Mouse (Mus musculus) heart, embryonic 14.5 days (tissue): ENCODE results near the gene Isy1. TPM values are rescaled to one million over a fixed set of nuclear protein-coding genes. Genes with fewer than 3 reads are reported as not detected.

Source experiments
- polyA plus RNA-seq: library from polyadenylated mRNA; unstranded; fragments of >200 nt; fragmentation: Nextera tagmentation; extraction: Ambion mirVana; gene quantifications from 2 replicates; pipeline ENCODE4 v1.2.1, GENCODE M21; 2014

Gene Isy1
- polyA plus RNA-seq, 1 experiment from 2014 or later, result 16.5 TPM

Other genes with a start within 250 kb of the Isy1 start
- gene Prokr1, start 248.1 kb downstream of the Isy1 start, polyA plus RNA-seq, result 1.2 and 1.5 TPM in 2 replicates
- 8.4 and 8.7 TPM in 2 replicates for gene Aplf, start 166.6 kb downstream of the Isy1 start, polyA plus RNA-seq
- 0.44 and 0.76 TPM in 2 replicates for gene Efcc1, start 107.9 kb downstream of the Isy1 start, polyA plus RNA-seq
- gene Gp9, start 60.7 kb downstream of the Isy1 start, polyA plus RNA-seq, result 3.4 TPM in 2 replicates
- gene Rab43, start 26.6 kb downstream of the Isy1 start, polyA plus RNA-seq, result 8.0 and 8.4 TPM in 2 replicates
- gene Gm45140, start 3.0 kb downstream of the Isy1 start, polyA plus RNA-seq, result 1.4 and 1.6 TPM in 2 replicates
- gene Cnbp, start 12.3 kb upstream of the Isy1 start, polyA plus RNA-seq, result 742 and 747 TPM in 2 replicates
- 121 and 125 TPM in 2 replicates for gene Copg1, start 49.0 kb upstream of the Isy1 start, polyA plus RNA-seq
- 23.0 and 24.5 TPM in 2 replicates for gene Hmces, start 75.1 kb upstream of the Isy1 start, polyA plus RNA-seq
- 22.0 and 33.0 TPM in 2 replicates for gene H1fx, start 142.8 kb upstream of the Isy1 start, polyA plus RNA-seq
- gene Rab7, start 206.5 kb upstream of the Isy1 start, polyA plus RNA-seq, result 234 and 241 TPM in 2 replicates
- gene Rpn1, start 245.7 kb upstream of the Isy1 start, polyA plus RNA-seq, result 179 and 180 TPM in 2 replicates